Mouse (Mus musculus): ENCODE data around the gene Foxe1.

Gene Foxe1

GRCm38 (mm10) chr4:46343596-46344260 lies at the start of gene Foxe1:
Gene Foxe1 (plus strand): TSS chr4:46343609.
- DNase-seq (ENCODE audit: extremely low spot score, low read depth, low spot score), result no peak

- DNase-seq (ENCODE audit: extremely low spot score, low read depth, low spot score), result no peak
Observed at GRCm38 (mm10) chr4:46304071-46304470, 39.3 kb upstream of the Foxe1 start.

- no peak for DNase-seq (ENCODE audit: extremely low spot score, low read depth, low spot score)
Observed at GRCm38 (mm10) chr4:46304757-46305384, 38.5 kb upstream of the Foxe1 start.

GRCm38 (mm10) chr4:46305436-46305835 lies 38.0 kb upstream of the Foxe1 start:
- no peak for DNase-seq (ENCODE audit: extremely low spot score, low read depth, low spot score)

- no peak for DNase-seq (ENCODE audit: extremely low spot score, low read depth, low spot score)
Observed at GRCm38 (mm10) chr4:46307341-46307740, 36.1 kb upstream of the Foxe1 start.

- DNase-seq (ENCODE audit: extremely low spot score, low read depth, low spot score), result no peak
Observed at GRCm38 (mm10) chr4:46307869-46308268, 35.5 kb upstream of the Foxe1 start.

- no peak for DNase-seq (ENCODE audit: extremely low spot score, low read depth, low spot score)
Observed at GRCm38 (mm10) chr4:46311631-46312030, 31.8 kb upstream of the Foxe1 start.

GRCm38 (mm10) chr4:46321730-46322389 lies 21.5 kb upstream of the Foxe1 start:
- no peak for DNase-seq (ENCODE audit: extremely low spot score, low read depth, low spot score)

GRCm38 (mm10) chr4:46322715-46323114 lies 20.7 kb upstream of the Foxe1 start:
- DNase-seq (ENCODE audit: extremely low spot score, low read depth, low spot score), result no peak

GRCm38 (mm10) chr4:46328906-46329305 lies 14.5 kb upstream of the Foxe1 start:
- no peak for DNase-seq (ENCODE audit: extremely low spot score, low read depth, low spot score)

- DNase-seq (ENCODE audit: extremely low spot score, low read depth, low spot score), result no peak
Observed at GRCm38 (mm10) chr4:46335846-46336245, 7.6 kb upstream of the Foxe1 start.

- no peak for DNase-seq (ENCODE audit: extremely low spot score, low read depth, low spot score)
Observed at GRCm38 (mm10) chr4:46337990-46338389, 5.4 kb upstream of the Foxe1 start.

GRCm38 (mm10) chr4:46339026-46339425 lies 4.4 kb upstream of the Foxe1 start:
- no peak for DNase-seq (ENCODE audit: extremely low spot score, low read depth, low spot score)

- no peak for DNase-seq (ENCODE audit: extremely low spot score, low read depth, low spot score)
Observed at GRCm38 (mm10) chr4:46339584-46339983, 3.8 kb upstream of the Foxe1 start.

- DNase-seq (ENCODE audit: extremely low spot score, low read depth, low spot score), result no peak
Observed at GRCm38 (mm10) chr4:46341831-46342680, 1.4 kb upstream of the Foxe1 start.

- DNase-seq (ENCODE audit: extremely low spot score, low read depth, low spot score), result no peak
Observed at GRCm38 (mm10) chr4:46342711-46343286, 610 bp upstream of the Foxe1 start.

GRCm38 (mm10) chr4:46344288-46344687 lies 879 bp downstream of the Foxe1 start:
- DNase-seq (ENCODE audit: extremely low spot score, low read depth, low spot score), result no peak

- DNase-seq (ENCODE audit: extremely low spot score, low read depth, low spot score), result no peak
Observed at GRCm38 (mm10) chr4:46345056-46345772, 1.8 kb downstream of the Foxe1 start.

- no peak for DNase-seq (ENCODE audit: extremely low spot score, low read depth, low spot score)
Observed at GRCm38 (mm10) chr4:46345773-46346100, 2.3 kb downstream of the Foxe1 start.

- DNase-seq (ENCODE audit: extremely low spot score, low read depth, low spot score), result no peak
Observed at GRCm38 (mm10) chr4:46346221-46346620, 2.8 kb downstream of the Foxe1 start.

All from hindlimb bud, embryonic 11.5 days (tissue).